Mouse (Mus musculus) monocyte, adult 2 months (primary cell): ENCODE data around the gene Olfr695.
"Not testable (repeated sequence)": the region's sequence is repeated elsewhere in the genome, so short reads cannot be mapped to it uniquely, and the experiment has no call there.

Experiments used
- DNase-seq, 2 experiments: peaks; one replicate each; pipeline ENCODE4 v3.0.0; 2022; ENCODE audit warnings: low spot score in 2 of 2, low read depth in 1 of 2

The Olfr695 gene

GRCm38 (mm10) chr7:106716296-106716695 is at the start of gene Olfr695:
Gene Olfr695 (minus strand): TSS chr7:106716396.
- no peak for DNase-seq

GRCm38 (mm10) chr7:106761008-106761407 is 44.8 kb upstream of the Olfr695 start:
- not testable (repeated sequence) for DNase-seq

- DNase-seq, result no peak
Observed at GRCm38 (mm10) chr7:106758800-106759199, 42.6 kb upstream of the Olfr695 start.

- no peak for DNase-seq
Observed at GRCm38 (mm10) chr7:106755297-106755696, 39.1 kb upstream of the Olfr695 start, which contains the start of gene Olfr698. Gene Olfr698 (minus strand): TSS chr7:106755397.

DNA sequence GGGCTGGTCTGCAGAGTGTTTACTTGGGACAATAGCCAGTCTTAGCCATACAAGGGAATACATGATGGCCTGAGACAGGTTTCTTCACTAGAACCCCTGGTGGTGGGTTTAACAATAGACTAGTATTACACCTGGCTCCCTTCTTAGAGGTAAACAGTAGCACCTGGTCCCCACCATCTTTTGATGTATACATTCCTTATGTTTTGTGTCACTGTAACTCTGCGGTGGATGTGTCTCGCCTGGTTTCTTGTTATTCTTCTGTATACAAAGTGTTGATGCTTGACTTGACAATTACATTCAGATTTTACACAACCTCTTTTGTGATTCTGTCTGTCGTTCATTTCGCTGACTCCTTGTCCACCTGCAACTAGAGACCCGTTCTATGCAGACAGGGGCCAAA is 29.6 kb upstream of the Olfr695 start:
- DNase-seq, result no peak

DNA sequence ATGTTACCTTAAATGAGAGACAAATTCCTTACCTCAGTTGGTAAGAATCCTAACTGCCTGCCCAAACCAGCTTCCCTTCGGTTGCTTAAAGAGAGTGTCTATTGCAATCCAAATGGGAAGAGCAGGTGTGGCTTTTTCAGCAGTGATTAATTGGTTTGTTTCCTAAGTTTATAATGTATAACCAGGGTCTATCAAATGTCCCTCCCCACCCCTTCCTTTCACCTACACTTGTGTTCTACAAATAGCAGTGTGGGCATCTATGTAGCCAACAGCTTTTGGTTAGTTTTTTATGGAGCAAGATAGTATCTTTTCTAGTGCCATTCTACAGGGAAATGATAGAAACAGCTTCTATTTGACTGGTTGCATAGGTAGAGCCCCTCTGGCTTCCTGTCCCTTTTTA is 26.1 kb upstream of the Olfr695 start, which contains the start of gene Olfr697:
Olfr697 (minus strand) TSS at position 101 of the 400 bp plus-strand sequence.
- no peak for DNase-seq

GRCm38 (mm10) chr7:106737028-106737427 is 20.8 kb upstream of the Olfr695 start:
- no peak for DNase-seq

DNA sequence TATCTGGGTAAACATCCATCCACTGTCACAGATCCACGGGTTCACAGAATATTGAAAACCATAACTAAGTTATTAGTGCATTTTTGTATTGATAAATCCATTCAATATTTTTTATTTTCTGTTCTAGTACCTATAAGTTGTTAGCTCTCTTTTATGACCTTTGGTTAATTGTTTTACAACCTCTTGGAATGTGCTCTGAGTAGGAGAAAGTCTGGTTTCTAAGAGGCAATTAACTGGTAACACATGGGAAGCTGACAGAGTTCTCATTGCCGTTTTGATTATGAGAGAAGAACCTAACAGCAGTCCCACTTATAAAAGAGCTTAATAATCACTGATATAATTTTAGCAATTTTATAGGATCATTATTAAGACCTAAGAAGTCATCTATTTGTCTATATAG is 17.5 kb upstream of the Olfr695 start:
- DNase-seq, result no peak

- not testable (repeated sequence) for DNase-seq
Observed at GRCm38 (mm10) chr7:106725654-106726053, 9.5 kb upstream of the Olfr695 start.

DNA sequence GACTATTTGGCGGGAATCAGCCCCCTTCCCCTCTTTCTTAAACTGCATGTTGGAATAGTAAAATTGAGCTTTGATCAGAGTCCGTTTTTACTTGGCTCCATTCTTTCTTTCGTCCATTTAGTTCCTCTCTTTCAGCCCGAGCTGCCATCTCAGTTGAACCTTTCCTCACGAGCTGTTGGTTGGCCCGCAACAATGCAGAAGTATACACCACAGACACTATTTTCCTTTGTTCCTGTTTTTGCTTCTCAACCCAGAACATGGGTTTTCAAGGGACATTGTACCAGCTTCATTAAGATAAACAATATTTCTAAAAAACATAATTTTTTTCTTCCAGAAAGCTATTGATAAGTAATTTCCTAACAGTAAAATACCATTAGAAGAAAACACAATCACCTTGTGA is 4.7 kb downstream of the Olfr695 start:
- no peak for DNase-seq

- not testable (repeated sequence) for DNase-seq
Observed at GRCm38 (mm10) chr7:106707705-106708104, 8.5 kb downstream of the Olfr695 start.

DNA sequence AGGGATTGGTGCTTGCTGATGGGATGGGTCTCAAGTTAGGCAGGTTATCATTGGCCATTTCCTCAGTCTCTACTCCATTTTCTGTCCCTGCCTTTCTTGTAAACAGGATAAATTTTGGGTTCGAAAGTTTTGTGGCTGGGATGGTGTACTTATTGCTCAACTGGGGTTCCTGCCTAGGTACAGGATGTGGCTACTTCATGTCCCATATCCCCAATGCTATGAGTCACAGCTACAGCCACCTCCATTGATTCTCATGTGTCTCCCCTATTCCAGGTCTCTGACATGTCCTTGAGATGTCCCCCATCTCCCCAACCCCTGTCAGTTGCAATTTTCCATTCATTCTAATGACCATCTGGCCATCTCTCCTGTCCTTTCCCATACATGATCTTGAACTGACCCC is 19.3 kb downstream of the Olfr695 start:
- no peak for DNase-seq

DNA sequence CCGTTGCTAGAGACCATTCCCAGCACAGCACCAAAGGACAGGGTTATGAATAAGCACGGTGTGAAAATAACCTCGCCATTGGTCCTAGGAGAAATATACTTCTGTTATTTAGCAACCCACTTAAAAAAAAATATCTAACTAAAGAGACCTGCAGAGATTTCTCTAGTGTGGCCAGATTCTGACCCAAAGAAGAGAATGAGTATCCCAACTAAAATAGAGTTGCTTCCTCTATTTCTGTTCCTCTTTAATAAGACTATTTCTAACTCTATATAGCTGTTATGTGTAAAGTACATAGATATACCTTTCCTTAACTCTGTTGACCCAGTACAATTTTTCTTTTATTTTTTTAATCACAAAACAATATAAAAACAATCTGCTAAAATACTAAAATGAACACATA is 23.2 kb downstream of the Olfr695 start:
- no peak for DNase-seq

GRCm38 (mm10) chr7:106691714-106692113 is 24.5 kb downstream of the Olfr695 start, which contains the start of gene Olfr694:
Gene Olfr694 (minus strand): TSS chr7:106691814.
- no peak for DNase-seq

DNA sequence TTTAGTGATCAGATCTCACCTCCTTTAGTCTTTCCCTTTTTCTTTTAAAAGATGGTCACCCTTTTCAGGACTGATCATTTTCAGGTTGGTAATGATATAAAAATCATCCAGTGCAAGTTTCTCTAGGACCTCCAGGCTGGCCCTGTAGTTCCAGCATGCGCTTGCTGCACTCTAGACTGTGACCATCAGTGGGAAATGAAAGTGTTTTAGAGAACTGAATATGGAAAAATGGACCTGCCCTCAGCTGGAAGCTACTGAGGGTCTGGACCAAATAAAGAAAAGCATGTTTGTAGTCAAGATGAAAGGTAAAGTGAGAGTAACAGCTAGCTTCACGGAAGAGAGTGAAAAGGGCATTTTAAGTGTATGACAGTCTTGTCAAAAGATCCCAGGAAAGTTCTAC is 30.8 kb downstream of the Olfr695 start:
- DNase-seq, result no peak

GRCm38 (mm10) chr7:106680484-106680883 is 35.7 kb downstream of the Olfr695 start, which contains the start of gene Olfr693:
Gene Olfr693 (minus strand): TSS chr7:106680584.
- no peak for DNase-seq
